Comparison of ENCODE assay signal across 18 mouse cellular contexts in genomic region chr16:11589782-11590695, GRCm38 (mm10).
A peak's percentile ranks its signal among the peaks of the same experiment; 100 is the strongest.
DNase-seq lines count a peak whose midpoint lies in the region; ATAC-seq lines count a peak whose summit lies in the region.
"Had no signal": no experiment of that assay in that cellular context is flagged by ENCODE, and none has a peak within 500 bp of the region (broad histone marks: within the 10 kb centered on the region; RNA-seq: fewer than 3 reads in every experiment).

No protein-coding gene starts in this region.

- H3K9ac ChIP-seq in forebrain, embryonic 13.5 days, result no peak overlapping the region
- no peak overlapping the region for H3K9ac ChIP-seq in forebrain, embryonic 12.5 days
- no peak overlapping the region; the same call in 1 of the 2 replicates for H3K9ac ChIP-seq in heart, embryonic 16.5 days (ENCODE audit: low read length)
- H3K9ac ChIP-seq in neural tube, embryonic 13.5 days, result no peak overlapping the region
- H3K9ac ChIP-seq: hindbrain, embryonic 14.5 days; limb, embryonic 12.5 days; midbrain, embryonic 13.5 days had no signal

- H3K27me3 ChIP-seq in forebrain, embryonic 13.5 days, result no peaks in the 10 kb centered on the region
- no peaks in the 10 kb centered on the region for H3K27me3 ChIP-seq in forebrain, embryonic 12.5 days
- H3K27me3 ChIP-seq in heart, embryonic 16.5 days (ENCODE audit: control insufficient read depth, insufficient read depth, low read length), result no peaks in the 10 kb centered on the region
- H3K27me3 ChIP-seq in neural tube, embryonic 13.5 days, result no peaks in the 10 kb centered on the region
- H3K27me3 ChIP-seq: CH12.LX; limb, embryonic 12.5 days; midbrain, embryonic 13.5 days; Patski had no signal

- peak; percentile 19; the same call in 1 of the 2 replicates for ATAC-seq in forebrain, embryonic 13.5 days
- ATAC-seq in forebrain, embryonic 12.5 days (ENCODE audit: low FRiP score), result no peak
- ATAC-seq in heart, embryonic 16.5 days (replicated peaks; ENCODE audit: extremely low read depth, insufficient read depth, low FRiP score), result peak; percentile 73; the same call in 1 of the 2 replicates
- ATAC-seq in neural tube, embryonic 13.5 days (ENCODE audit: low read depth), result peak; percentile 36; the same call in 1 of the 2 replicates
- ATAC-seq: midbrain, embryonic 13.5 days had no signal

- DNase-seq in heart, adult 11 months, result no peak
- no peak for DNase-seq in neural tube, embryonic 10.5 days (ENCODE audit: extremely low spot score, low spot score)
- DNase-seq in yolk sac, embryonic 10.5 days (ENCODE audit: low spot score), result no peak
- DNase-seq in cerebellum, adult 9-10 months, result no peak
- DNase-seq: cerebellum, postnatal 25 days; gastrocnemius, postnatal 14 days; lung, postnatal 10 days; thymus, postnatal 36 days had no signal

- WGBS in forebrain, embryonic 13.5 days, result 85% methylated on average over 10 of the region's 10 CpGs
- WGBS in forebrain, embryonic 12.5 days, result 91% methylated on average over 10 of the region's 10 CpGs
- 64% methylated on average over 10 of the region's 10 CpGs for WGBS in heart, embryonic 16.5 days
- WGBS in neural tube, embryonic 13.5 days, result 85% methylated on average over 10 of the region's 10 CpGs

- H3K27ac ChIP-seq in forebrain, embryonic 13.5 days, result no peak overlapping the region
- no peak overlapping the region for H3K27ac ChIP-seq in forebrain, embryonic 12.5 days
- H3K27ac ChIP-seq in heart, embryonic 16.5 days (ENCODE audit: low read length), result peak overlapping the region; percentile 83
- no peak overlapping the region for H3K27ac ChIP-seq in neural tube, embryonic 13.5 days (replicated peaks)
- H3K27ac ChIP-seq: hindbrain, embryonic 14.5 days; limb, embryonic 12.5 days; midbrain, embryonic 13.5 days had no signal

- H3K4me1 ChIP-seq in forebrain, embryonic 13.5 days, result no peaks in the 10 kb centered on the region
- no peaks in the 10 kb centered on the region; the same call in 1 of the 2 replicates for H3K4me1 ChIP-seq in forebrain, embryonic 12.5 days
- peaks cover 16% of the 10 kb centered on the region for H3K4me1 ChIP-seq in heart, embryonic 16.5 days (ENCODE audit: control insufficient read depth, insufficient read depth, low read length)
- H3K4me1 ChIP-seq in neural tube, embryonic 13.5 days (replicated peaks), result peaks cover 9% of the 10 kb centered on the region; the same call in 1 of the 2 replicates

- no peak overlapping the region for H3K4me3 ChIP-seq in forebrain, embryonic 13.5 days
- H3K4me3 ChIP-seq in forebrain, embryonic 12.5 days (replicated peaks), result no peak overlapping the region
- no peak overlapping the region for H3K4me3 ChIP-seq in heart, embryonic 16.5 days (ENCODE audit: low read length)
- H3K4me3 ChIP-seq in neural tube, embryonic 13.5 days, result no peak overlapping the region
- H3K4me3 ChIP-seq: limb, embryonic 12.5 days; midbrain, embryonic 13.5 days; myocyte had no signal

- H3K9me3 ChIP-seq in forebrain, embryonic 13.5 days (replicated peaks), result no peaks in the 10 kb centered on the region
- H3K9me3 ChIP-seq in forebrain, embryonic 12.5 days, result no peaks in the 10 kb centered on the region
- no peaks in the 10 kb centered on the region for H3K9me3 ChIP-seq in heart, embryonic 16.5 days (replicated peaks; ENCODE audit: control insufficient read depth, low read length)
- no peaks in the 10 kb centered on the region for H3K9me3 ChIP-seq in neural tube, embryonic 13.5 days
- H3K9me3 ChIP-seq: limb, embryonic 12.5 days; midbrain, embryonic 13.5 days had no signal

- H3K4me2 ChIP-seq in forebrain, embryonic 13.5 days, result no peak overlapping the region
- H3K4me2 ChIP-seq in forebrain, embryonic 12.5 days, result no peak overlapping the region
- H3K4me2 ChIP-seq in heart, embryonic 16.5 days (ENCODE audit: low read depth, low read length), result no peak overlapping the region
- no peak overlapping the region for H3K4me2 ChIP-seq in neural tube, embryonic 13.5 days
- H3K4me2 ChIP-seq: hindbrain, embryonic 14.5 days; limb, embryonic 12.5 days; midbrain, embryonic 13.5 days had no signal

- no peaks in the 10 kb centered on the region for H3K36me3 ChIP-seq in forebrain, embryonic 13.5 days (ENCODE audit: poor library complexity, severe bottlenecking)
- no peaks in the 10 kb centered on the region for H3K36me3 ChIP-seq in forebrain, embryonic 12.5 days (replicated peaks)
- no peaks in the 10 kb centered on the region for H3K36me3 ChIP-seq in heart, embryonic 16.5 days (ENCODE audit: control insufficient read depth, insufficient read depth)
- no peaks in the 10 kb centered on the region for H3K36me3 ChIP-seq in neural tube, embryonic 13.5 days
- H3K36me3 ChIP-seq: limb, embryonic 12.5 days had no signal
